In the genomic region with DNA sequence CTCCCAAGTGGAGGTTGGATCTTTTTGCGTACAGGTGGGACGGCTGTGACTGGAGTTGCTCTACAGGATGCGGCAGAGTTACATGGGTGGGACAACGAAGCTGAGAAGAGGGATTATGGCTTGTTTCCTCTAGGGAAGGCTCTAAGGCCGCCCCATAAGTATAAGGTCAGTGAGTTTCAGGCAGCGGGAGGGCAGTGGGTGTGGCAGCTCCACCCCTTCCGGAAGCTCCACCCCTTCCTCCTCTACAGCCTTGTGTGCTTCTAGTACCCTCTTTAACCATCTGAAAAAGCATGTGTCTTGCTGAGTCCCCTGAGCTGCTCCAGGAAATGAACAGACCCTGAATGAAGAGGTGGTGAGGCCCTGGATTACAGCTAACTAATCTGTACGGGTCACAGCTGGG, we compare ENCODE assay signal across 9 mouse cellular contexts.
DNase-seq lines count a peak whose midpoint lies in the region; ATAC-seq and TF ChIP-seq lines count a peak whose summit lies in the region.
"Had no signal": no experiment of that assay in that cellular context is flagged by ENCODE, and none has a peak within 500 bp of the region (broad histone marks: within the 10 kb centered on the region; RNA-seq: fewer than 3 reads in every experiment).

No protein-coding gene starts in this region.

- H3K9ac ChIP-seq in neural tube, embryonic 11.5 days (ENCODE audit: low read length), result no peak overlapping the region
- H3K9ac ChIP-seq in heart, embryonic 12.5 days, result no peak overlapping the region
- H3K9ac ChIP-seq in kidney, postnatal 0 days (ENCODE audit: low read depth, low read length), result no peak overlapping the region
- no peak overlapping the region for H3K9ac ChIP-seq in midbrain, embryonic 15.5 days
- H3K9ac ChIP-seq: limb, embryonic 13.5 days had no signal

- no peaks in the 10 kb centered on the region for H3K27me3 ChIP-seq in neural tube, embryonic 11.5 days (ENCODE audit: control insufficient read depth, insufficient read depth, low read length)
- no peaks in the 10 kb centered on the region for H3K27me3 ChIP-seq in heart, embryonic 12.5 days (replicated peaks)
- no peaks in the 10 kb centered on the region for H3K27me3 ChIP-seq in kidney, postnatal 0 days (ENCODE audit: insufficient read depth, low read length)
- no peaks in the 10 kb centered on the region for H3K27me3 ChIP-seq in midbrain, embryonic 15.5 days (replicated peaks)
- H3K27me3 ChIP-seq: limb, embryonic 13.5 days had no signal

- 17% methylated on average over 8 of the region's 8 CpGs for WGBS in neural tube, embryonic 11.5 days
- WGBS in heart, embryonic 12.5 days, result 51% methylated on average over 8 of the region's 8 CpGs
- WGBS in kidney, postnatal 0 days, result 40% methylated on average over 8 of the region's 8 CpGs
- 10% methylated on average over 8 of the region's 8 CpGs for WGBS in midbrain, embryonic 15.5 days

- no peak for TF ChIP-seq CTCF in kidney, postnatal 0 days (IDR thresholded peaks at IDR 0.05; ENCODE audit: low read depth)

- H3K27ac ChIP-seq in neural tube, embryonic 11.5 days (ENCODE audit: low read depth, low read length), result 0 out of 2 replicates have a peak overlapping the region, but pooled peaks have one; percentile 5
- peak overlapping the region; percentile 79; the same call in 1 of the 2 replicates for H3K27ac ChIP-seq in heart, embryonic 12.5 days (ENCODE audit: poor library complexity, severe bottlenecking)
- peak overlapping the region; percentile 32; the same call in 1 of the 2 replicates for H3K27ac ChIP-seq in kidney, postnatal 0 days
- H3K27ac ChIP-seq in midbrain, embryonic 15.5 days, result peak overlapping the region; percentile 79
- H3K27ac ChIP-seq: limb, embryonic 13.5 days had no signal

- no peak overlapping the region for H3K4me2 ChIP-seq in neural tube, embryonic 11.5 days (ENCODE audit: low read depth)
- H3K4me2 ChIP-seq in heart, embryonic 12.5 days, result no peak overlapping the region
- H3K4me2 ChIP-seq in kidney, postnatal 0 days (ENCODE audit: low read length), result peak overlapping the region; percentile 7; the same call in 1 of the 2 replicates
- H3K4me2 ChIP-seq in midbrain, embryonic 15.5 days, result no peak overlapping the region
- H3K4me2 ChIP-seq: limb, embryonic 13.5 days had no signal

- 0 out of 2 replicates have a peak, but pooled peaks have one; percentile 9 for ATAC-seq in neural tube, embryonic 11.5 days (ENCODE audit: insufficient read depth, low FRiP score, low TSS enrichment)
- ATAC-seq in heart, embryonic 12.5 days (ENCODE audit: insufficient number of reproducible peaks, low FRiP score), result no peak
- ATAC-seq in kidney, postnatal 0 days (replicated peaks; ENCODE audit: low FRiP score, low read depth), result peak; percentile 21; the same call in 1 of the 2 replicates
- ATAC-seq in midbrain, embryonic 15.5 days (replicated peaks), result no peak
- ATAC-seq in cerebellum, adult (ENCODE audit: insufficient number of reproducible peaks, low FRiP score, low TSS enrichment), result no peak

- H3K4me1 ChIP-seq in neural tube, embryonic 11.5 days (ENCODE audit: control insufficient read depth, insufficient read depth, low read length), result peaks cover 15% of the 10 kb centered on the region
- H3K4me1 ChIP-seq in heart, embryonic 12.5 days (replicated peaks), result peaks cover 54% of the 10 kb centered on the region
- H3K4me1 ChIP-seq in kidney, postnatal 0 days (replicated peaks; ENCODE audit: insufficient read depth, low read length), result 0 out of 2 replicates have a peak, but pooled peaks cover 5% of the 10 kb centered on the region
- H3K4me1 ChIP-seq in midbrain, embryonic 15.5 days, result peaks cover 38% of the 10 kb centered on the region

- no peak overlapping the region for H3K4me3 ChIP-seq in neural tube, embryonic 11.5 days (ENCODE audit: low read depth, low read length)
- no peak overlapping the region for H3K4me3 ChIP-seq in heart, embryonic 12.5 days
- no peak overlapping the region for H3K4me3 ChIP-seq in kidney, postnatal 0 days (replicated peaks; ENCODE audit: low read depth, low read length)
- H3K4me3 ChIP-seq in midbrain, embryonic 15.5 days, result no peak overlapping the region
- H3K4me3 ChIP-seq: limb, embryonic 13.5 days had no signal

- H3K36me3 ChIP-seq in neural tube, embryonic 11.5 days (ENCODE audit: control insufficient read depth, insufficient read depth, low read length), result no peaks in the 10 kb centered on the region
- no peaks in the 10 kb centered on the region for H3K36me3 ChIP-seq in heart, embryonic 12.5 days
- no peaks in the 10 kb centered on the region for H3K36me3 ChIP-seq in kidney, postnatal 0 days (ENCODE audit: insufficient read depth, low read length)
- no peaks in the 10 kb centered on the region for H3K36me3 ChIP-seq in midbrain, embryonic 15.5 days (replicated peaks)
- H3K36me3 ChIP-seq: limb, embryonic 13.5 days had no signal

- H3K9me3 ChIP-seq in neural tube, embryonic 11.5 days (ENCODE audit: control insufficient read depth, low read length), result no peaks in the 10 kb centered on the region
- H3K9me3 ChIP-seq in heart, embryonic 12.5 days (replicated peaks), result no peaks in the 10 kb centered on the region
- no peaks in the 10 kb centered on the region for H3K9me3 ChIP-seq in kidney, postnatal 0 days (replicated peaks; ENCODE audit: low read length)
- H3K9me3 ChIP-seq in midbrain, embryonic 15.5 days, result no peaks in the 10 kb centered on the region
- H3K9me3 ChIP-seq: limb, embryonic 13.5 days had no signal

- peak; percentile 44 for DNase-seq in neural tube, embryonic 11.5 days (ENCODE audit: low spot score)
- no peak for DNase-seq in neural tube, embryonic 10.5 days (ENCODE audit: extremely low spot score, low spot score)
- DNase-seq in kidney, postnatal 0 days (ENCODE audit: low spot score), result peak; percentile 66
- DNase-seq in thymus, postnatal 25 days, result peak; percentile 68
- DNase-seq in layer of hippocampus, postnatal 25 days (ENCODE audit: extremely low spot score in 1 of 2, low spot score in 1 of 2), result no peak

Comparison
In these comparisons a context has a peak if more than half of its experiments do, and no peak if none do; other contexts are left out.
1. DNase-seq: peak in neural tube, embryonic 11.5 days (single experiment), kidney, postnatal 0 days (single experiment) and thymus, postnatal 25 days (single experiment); none in neural tube, embryonic 10.5 days (single experiment) and layer of hippocampus, postnatal 25 days (0 of 2).
2. ATAC-seq: peak in neural tube, embryonic 11.5 days (single experiment) and kidney, postnatal 0 days (single experiment); none in heart, embryonic 12.5 days (single experiment), midbrain, embryonic 15.5 days (single experiment) and cerebellum, adult (single experiment).
3. H3K27ac ChIP-seq: peak in every context shown above with its lines; median percentile 79 in heart, embryonic 12.5 days; 79 in midbrain, embryonic 15.5 days; 32 in kidney, postnatal 0 days; 5 in neural tube, embryonic 11.5 days.